Mouse (Mus musculus): ENCODE data around the gene Abhd5.
"Not testable (repeated sequence)": the region's sequence is repeated elsewhere in the genome, so short reads cannot be mapped to it uniquely, and the experiment has no call there.

Abhd5 gene

GRCm38 (mm10) chr9:122351303-122352024 is at the start of gene Abhd5:
TSS of gene Abhd5 (plus strand) at chr9:122351608.
- Histone ChIP-seq H3K36me3 (ENCODE audit: insufficient read depth, low read length) (no peaks in the 10 kb centered on the region), H3K4me1 (replicated peaks; ENCODE audit: low read depth, low read length) (peaks cover 5% of the 10 kb centered on the region; the same call in 1 of the 2 replicates), H3K4me3 (replicated peaks; ENCODE audit: low read length) (peak within 1 kb of the TSS; percentile 86), H3K27me3 (ENCODE audit: insufficient read depth, low read length) (peaks cover 56% of the 10 kb centered on the region), H3K9me3 (ENCODE audit: low read length) (no peaks in the 10 kb centered on the region)
- TF ChIP-seq POU5F1 (IDR thresholded peaks at IDR 0.05; ENCODE audit: borderline replicate concordance, low read length) (no peak), NANOG (IDR thresholded peaks at IDR 0.05; ENCODE audit: borderline replicate concordance, low read length) (no peak), CTCF (conservative IDR thresholded peaks at IDR 0.05; ENCODE audit: low read length) (no peak)

DNA sequence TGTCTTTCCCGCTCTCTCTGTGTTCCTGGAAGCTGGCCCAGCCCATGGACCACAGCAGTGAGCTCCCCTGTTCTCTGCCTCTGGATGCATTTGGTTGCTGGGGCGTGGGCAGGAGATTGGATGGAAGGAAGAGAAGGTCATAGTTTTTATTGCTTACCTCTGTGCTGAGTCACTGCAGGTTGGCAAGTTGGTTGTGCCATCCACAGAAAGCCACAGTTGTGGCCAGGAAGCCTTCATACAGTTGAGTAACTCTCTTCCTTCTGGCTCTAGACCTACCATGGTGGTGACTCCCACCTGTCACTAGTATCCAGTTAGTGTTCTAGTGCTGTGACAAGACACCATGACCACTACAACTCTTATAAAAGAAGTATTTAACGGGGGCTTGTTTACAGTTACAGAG is 46.1 kb upstream of the Abhd5 start:
- peaks cover 12% of the 10 kb centered on the region for H3K4me1 ChIP-seq (replicated peaks; ENCODE audit: low read depth, low read length)
- no peaks in the 10 kb centered on the region for H3K9me3 ChIP-seq (ENCODE audit: low read length)
- H3K4me3 ChIP-seq (replicated peaks; ENCODE audit: low read length) = no peak overlapping the region
- TF ChIP-seq POU5F1 (IDR thresholded peaks at IDR 0.05; ENCODE audit: borderline replicate concordance, low read length) (no peak), NANOG (IDR thresholded peaks at IDR 0.05; ENCODE audit: borderline replicate concordance, low read length) (no peak), CTCF (conservative IDR thresholded peaks at IDR 0.05; ENCODE audit: low read length) (no peak)
- no peaks in the 10 kb centered on the region for H3K36me3 ChIP-seq (ENCODE audit: insufficient read depth, low read length)
- no peaks in the 10 kb centered on the region for H3K27me3 ChIP-seq (ENCODE audit: insufficient read depth, low read length)

GRCm38 (mm10) chr9:122309013-122309980 is 42.1 kb upstream of the Abhd5 start:
- H3K9me3 ChIP-seq (ENCODE audit: low read length) = no peaks in the 10 kb centered on the region
- peaks cover 31% of the 10 kb centered on the region for H3K4me1 ChIP-seq (replicated peaks; ENCODE audit: low read depth, low read length)
- no peaks in the 10 kb centered on the region for H3K27me3 ChIP-seq (ENCODE audit: insufficient read depth, low read length)
- TF ChIP-seq NANOG (IDR thresholded peaks at IDR 0.05; ENCODE audit: borderline replicate concordance, low read length) = no peak
- TF ChIP-seq CTCF (conservative IDR thresholded peaks at IDR 0.05; ENCODE audit: low read length) = no peak
- no peak for TF ChIP-seq POU5F1 (IDR thresholded peaks at IDR 0.05; ENCODE audit: borderline replicate concordance, low read length)
- H3K4me3 ChIP-seq (replicated peaks; ENCODE audit: low read length) = no peak overlapping the region
- H3K36me3 ChIP-seq (ENCODE audit: insufficient read depth, low read length) = no peaks in the 10 kb centered on the region

DNA sequence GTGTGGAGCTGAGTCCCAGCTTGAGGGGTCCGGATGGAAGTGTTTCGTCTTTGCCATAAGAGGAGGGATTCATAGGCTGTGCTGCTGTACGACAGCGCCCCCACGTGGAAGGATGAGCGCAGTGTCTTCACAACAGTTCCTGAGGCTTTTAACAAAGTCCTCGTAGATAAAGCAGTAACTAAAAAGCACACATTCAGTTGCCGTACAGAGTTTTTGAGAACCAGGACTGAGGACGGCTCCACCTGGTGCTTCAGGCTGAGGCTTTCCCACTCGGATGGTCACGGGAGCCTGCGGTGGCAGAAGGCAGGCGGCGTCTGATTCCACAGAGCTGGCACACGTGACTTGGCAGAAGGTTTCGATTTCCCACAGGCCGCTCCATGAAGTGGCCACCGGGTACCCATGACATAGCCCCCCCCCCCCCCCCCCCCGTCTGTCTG is 40.8 kb upstream of the Abhd5 start:
- Histone ChIP-seq H3K36me3 (ENCODE audit: insufficient read depth, low read length) (no peaks in the 10 kb centered on the region), H3K9me3 (ENCODE audit: low read length) (no peaks in the 10 kb centered on the region), H3K4me1 (replicated peaks; ENCODE audit: low read depth, low read length) (peaks cover 44% of the 10 kb centered on the region), H3K27me3 (ENCODE audit: insufficient read depth, low read length) (no peaks in the 10 kb centered on the region), H3K4me3 (replicated peaks; ENCODE audit: low read length) (no peak overlapping the region)
- TF ChIP-seq POU5F1 (IDR thresholded peaks at IDR 0.05; ENCODE audit: borderline replicate concordance, low read length) (no peak), CTCF (conservative IDR thresholded peaks at IDR 0.05; ENCODE audit: low read length) (peak; percentile 86)

DNA sequence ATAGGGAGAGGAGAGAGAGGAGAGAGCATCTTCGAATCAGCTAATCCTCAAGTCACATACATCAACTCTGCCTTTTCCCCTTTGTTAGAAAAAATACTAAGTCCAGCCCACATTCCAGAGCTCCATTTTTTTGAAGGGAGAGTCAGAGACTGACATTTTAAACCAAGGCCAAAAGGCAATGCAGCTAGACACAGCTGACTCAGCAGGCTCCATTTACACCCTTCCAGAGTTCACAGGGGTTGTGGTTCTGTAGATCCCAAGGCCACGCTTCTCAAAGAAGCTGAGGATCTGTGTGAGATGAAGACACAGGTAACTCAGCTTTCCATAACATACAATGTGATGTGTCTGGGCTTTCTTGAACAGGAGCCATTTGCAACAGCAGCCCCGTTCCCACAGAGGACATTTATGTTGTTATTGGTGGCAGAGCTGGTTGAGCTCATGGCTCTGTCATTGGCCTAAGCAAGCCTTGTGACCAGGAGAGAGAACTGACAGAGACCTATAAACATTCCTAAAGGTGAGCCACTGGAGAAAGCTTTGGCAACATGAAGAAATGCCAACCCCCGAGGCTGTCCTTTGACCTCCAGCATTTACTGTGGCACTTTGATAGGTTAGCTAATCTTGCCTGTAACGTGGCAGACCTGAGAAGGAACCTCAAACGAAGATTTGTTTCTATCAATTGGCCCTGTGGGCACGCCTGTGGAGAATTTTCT is 40.2 kb upstream of the Abhd5 start:
- Histone ChIP-seq H3K4me3 (replicated peaks; ENCODE audit: low read length) (no peak overlapping the region), H3K27me3 (ENCODE audit: insufficient read depth, low read length) (no peaks in the 10 kb centered on the region), H3K36me3 (ENCODE audit: insufficient read depth, low read length) (no peaks in the 10 kb centered on the region), H3K4me1 (replicated peaks; ENCODE audit: low read depth, low read length) (peaks cover 44% of the 10 kb centered on the region), H3K9me3 (ENCODE audit: low read length) (no peaks in the 10 kb centered on the region)
- TF ChIP-seq CTCF (conservative IDR thresholded peaks at IDR 0.05; ENCODE audit: low read length) (no peak), NANOG (IDR thresholded peaks at IDR 0.05; ENCODE audit: borderline replicate concordance, low read length) (no peak), POU5F1 (IDR thresholded peaks at IDR 0.05; ENCODE audit: borderline replicate concordance, low read length) (no peak)

DNA sequence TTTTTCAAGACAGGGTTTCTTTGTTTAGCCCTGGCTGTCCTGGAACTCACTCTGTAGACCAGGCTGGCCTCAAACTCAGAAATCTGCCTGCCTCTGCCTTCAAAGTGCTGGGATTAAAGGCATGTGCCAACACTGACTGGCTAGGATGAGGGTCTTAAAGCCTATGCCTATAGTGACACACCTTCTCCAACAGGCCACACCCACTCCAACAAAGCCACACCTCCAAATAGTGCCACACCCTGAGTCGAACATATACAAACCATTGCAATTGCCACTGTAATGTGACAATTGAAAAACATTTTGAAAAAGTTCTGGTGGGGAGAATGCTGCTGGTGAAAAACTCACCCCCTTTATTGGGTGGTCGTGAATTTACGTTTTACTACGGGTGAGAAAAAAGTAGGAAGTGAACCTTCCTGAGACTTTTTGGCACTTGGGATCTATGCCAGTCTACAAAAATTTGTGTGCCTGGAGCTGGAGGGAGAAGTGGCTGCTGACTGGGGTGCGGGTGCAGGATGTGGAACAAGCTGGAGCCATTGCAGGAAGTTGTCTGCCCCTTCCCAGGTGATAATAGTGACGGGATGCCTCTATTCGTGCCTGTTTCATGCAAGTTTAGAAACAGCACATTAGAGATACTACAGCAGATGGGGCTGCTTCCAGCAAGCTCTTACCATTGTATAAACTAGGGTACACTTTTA is 39.0 kb upstream of the Abhd5 start:
- peaks cover 44% of the 10 kb centered on the region for H3K4me1 ChIP-seq (replicated peaks; ENCODE audit: low read depth, low read length)
- TF ChIP-seq CTCF (conservative IDR thresholded peaks at IDR 0.05; ENCODE audit: low read length) (no peak), NANOG (IDR thresholded peaks at IDR 0.05; ENCODE audit: borderline replicate concordance, low read length) (no peak), POU5F1 (IDR thresholded peaks at IDR 0.05; ENCODE audit: borderline replicate concordance, low read length) (no peak)
- H3K27me3 ChIP-seq (ENCODE audit: insufficient read depth, low read length) = peaks cover 2% of the 10 kb centered on the region; the same call in 1 of the 2 replicates
- H3K36me3 ChIP-seq (ENCODE audit: insufficient read depth, low read length) = no peaks in the 10 kb centered on the region
- no peak overlapping the region for H3K4me3 ChIP-seq (replicated peaks; ENCODE audit: low read length)
- H3K9me3 ChIP-seq (ENCODE audit: low read length) = no peaks in the 10 kb centered on the region

- H3K9me3 ChIP-seq (ENCODE audit: low read length); H3K4me3 ChIP-seq (replicated peaks; ENCODE audit: low read length); H3K27me3 ChIP-seq (ENCODE audit: insufficient read depth, low read length); H3K36me3 ChIP-seq (ENCODE audit: insufficient read depth, low read length): not testable (repeated sequence)
- H3K4me1 ChIP-seq (replicated peaks; ENCODE audit: low read depth, low read length) = peaks cover 44% of the 10 kb centered on the region
These were observed 38.3 kb upstream of the Abhd5 start for GRCm38 (mm10) chr9:122313128-122313527.

DNA sequence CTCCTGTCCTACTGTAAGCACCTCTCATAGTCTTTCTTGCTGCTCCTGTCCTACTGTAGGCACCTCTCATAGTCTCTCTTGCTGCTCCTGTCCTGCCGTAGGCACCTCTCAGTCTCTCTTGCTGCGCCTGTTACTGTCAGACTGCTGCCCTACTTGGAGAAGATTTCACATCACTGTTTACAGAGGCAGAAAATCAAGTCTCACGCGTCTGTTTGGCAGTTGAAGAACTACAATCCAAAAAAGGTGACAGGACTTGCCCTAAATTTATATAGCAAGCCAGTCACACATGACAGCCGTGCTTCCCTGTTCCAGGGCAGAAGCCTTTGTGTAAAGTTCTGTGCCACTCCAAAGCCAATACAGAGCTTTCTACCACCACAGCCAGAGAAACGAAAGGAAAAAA is 37.0 kb upstream of the Abhd5 start:
- no peaks in the 10 kb centered on the region for H3K36me3 ChIP-seq (ENCODE audit: insufficient read depth, low read length)
- no peaks in the 10 kb centered on the region for H3K9me3 ChIP-seq (ENCODE audit: low read length)
- H3K27me3 ChIP-seq (ENCODE audit: insufficient read depth, low read length) = peaks cover 8% of the 10 kb centered on the region; the same call in 1 of the 2 replicates
- H3K4me3 ChIP-seq (replicated peaks; ENCODE audit: low read length) = no peak overlapping the region
- TF ChIP-seq POU5F1 (IDR thresholded peaks at IDR 0.05; ENCODE audit: borderline replicate concordance, low read length) = no peak
- no peak for TF ChIP-seq CTCF (conservative IDR thresholded peaks at IDR 0.05; ENCODE audit: low read length)
- TF ChIP-seq NANOG (IDR thresholded peaks at IDR 0.05; ENCODE audit: borderline replicate concordance, low read length) = no peak
- peaks cover 41% of the 10 kb centered on the region for H3K4me1 ChIP-seq (replicated peaks; ENCODE audit: low read depth, low read length)
